Mouse (Mus musculus) urinary bladder, postnatal 10 days (tissue): ENCODE data around the gene Per3.

Experiments used
- DNase-seq: peaks from one replicate; pipeline ENCODE4 v3.0.0; 2022; ENCODE audit warnings: low spot score

Per3 gene

DNA sequence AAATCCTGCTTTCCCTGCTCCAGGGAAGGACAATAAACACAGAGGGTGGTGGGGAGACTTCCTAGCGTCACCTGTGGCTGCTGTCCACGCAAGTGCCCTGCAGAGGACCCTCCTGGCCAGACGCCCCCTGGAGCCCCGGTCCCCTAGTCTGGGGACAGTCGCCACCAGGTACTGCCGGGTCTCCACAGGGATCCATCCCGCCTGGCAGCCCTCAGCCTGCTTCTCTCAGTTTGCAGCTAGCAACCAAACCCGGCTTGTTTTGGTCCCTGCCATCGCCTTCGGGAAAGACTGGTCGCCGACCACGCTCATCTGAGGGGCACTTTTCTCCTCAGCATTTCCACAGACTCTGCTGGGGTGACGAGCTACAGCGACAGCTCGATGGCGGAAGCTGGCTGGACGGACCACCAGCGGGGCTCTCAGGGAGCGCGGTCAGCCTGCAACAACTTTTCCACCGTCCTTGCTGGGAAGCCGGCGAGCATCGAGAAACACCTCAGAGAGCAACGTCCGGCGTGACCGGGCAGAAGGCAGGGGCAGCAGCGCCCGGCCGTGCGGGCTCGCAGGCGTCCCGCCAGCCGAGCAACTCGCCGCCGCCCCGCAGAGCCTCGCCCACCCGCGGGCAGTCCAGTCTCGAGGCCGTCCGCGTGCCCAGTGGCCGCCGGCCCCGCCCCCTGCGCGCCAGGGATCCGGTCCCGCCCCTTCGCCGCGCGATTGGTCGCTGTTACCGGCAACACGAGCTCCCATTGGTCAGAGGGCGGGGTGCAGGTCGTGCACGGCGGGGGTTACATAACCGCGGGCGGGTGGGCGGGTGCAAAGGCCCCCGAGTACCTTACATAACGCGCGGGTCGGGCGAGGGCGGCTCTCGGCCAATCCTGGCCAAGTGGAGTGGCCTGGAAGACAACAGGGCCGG, at the start of gene Per3:
Gene Per3 (minus strand): TSS at position 629 of the 907 bp plus-strand sequence.
- peak; percentile 94 for DNase-seq

DNA sequence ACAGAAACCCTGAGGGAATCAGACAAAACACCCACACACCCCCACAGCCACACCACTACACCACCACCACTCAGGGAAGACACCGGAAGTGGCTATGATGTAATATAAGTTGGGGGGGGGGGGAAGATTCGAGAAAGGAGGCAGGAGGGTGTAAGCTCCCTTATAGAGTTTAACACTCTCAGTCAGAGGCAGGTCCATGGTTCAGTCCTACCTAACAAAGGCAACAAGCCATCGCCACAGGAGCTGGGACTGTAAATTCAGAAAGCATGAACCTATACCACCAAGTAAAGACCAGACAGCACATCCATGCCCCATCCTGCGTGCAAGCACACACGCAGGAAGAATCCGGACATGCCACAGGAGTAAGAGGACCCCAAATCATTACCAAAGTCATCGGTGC, 44.8 kb upstream of the Per3 start, which contains the start of gene Gm13090:
Gene Gm13090 (plus strand): TSS at position 301 of the 400 bp plus-strand sequence.
- no peak for DNase-seq

DNA sequence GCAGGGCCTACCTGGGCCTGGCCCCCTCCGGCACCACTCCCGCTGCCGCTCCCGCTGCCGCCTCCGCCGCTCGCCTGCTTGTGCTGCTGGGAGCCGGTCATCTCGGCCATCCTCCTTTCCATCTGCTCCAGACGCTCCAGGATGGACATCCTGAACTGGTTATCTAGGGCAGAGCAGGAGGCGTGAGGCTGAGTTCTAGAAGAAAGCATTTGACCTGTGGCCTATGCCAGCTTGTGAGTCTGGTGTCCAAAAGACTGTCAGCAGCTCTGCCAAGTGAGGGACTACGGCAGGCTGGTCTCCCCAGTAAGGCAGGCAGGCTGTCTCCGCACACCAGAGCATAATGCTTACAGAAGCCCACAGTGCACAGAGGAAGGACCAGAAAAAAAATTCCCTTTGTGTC, 44.4 kb upstream of the Per3 start:
- no peak for DNase-seq

DNA sequence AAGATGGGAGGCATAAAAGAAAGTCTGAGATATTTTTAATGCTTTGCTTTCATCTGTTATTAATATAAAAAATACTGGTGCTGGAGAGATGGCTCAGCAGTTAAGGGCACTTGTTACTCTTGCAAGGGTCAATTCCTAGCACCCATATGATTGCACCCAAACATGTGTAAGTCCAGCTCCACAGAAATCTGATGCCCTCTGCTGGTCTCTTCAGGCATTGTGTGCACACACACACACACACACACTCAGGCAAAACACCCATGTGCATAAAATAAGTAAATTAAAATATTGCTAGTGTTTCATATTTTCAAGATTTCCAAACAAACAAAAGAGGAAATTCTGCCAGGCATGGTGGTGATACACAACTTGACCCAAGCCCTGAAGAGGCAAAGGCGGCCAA, 42.9 kb upstream of the Per3 start:
- DNase-seq: no peak

DNA sequence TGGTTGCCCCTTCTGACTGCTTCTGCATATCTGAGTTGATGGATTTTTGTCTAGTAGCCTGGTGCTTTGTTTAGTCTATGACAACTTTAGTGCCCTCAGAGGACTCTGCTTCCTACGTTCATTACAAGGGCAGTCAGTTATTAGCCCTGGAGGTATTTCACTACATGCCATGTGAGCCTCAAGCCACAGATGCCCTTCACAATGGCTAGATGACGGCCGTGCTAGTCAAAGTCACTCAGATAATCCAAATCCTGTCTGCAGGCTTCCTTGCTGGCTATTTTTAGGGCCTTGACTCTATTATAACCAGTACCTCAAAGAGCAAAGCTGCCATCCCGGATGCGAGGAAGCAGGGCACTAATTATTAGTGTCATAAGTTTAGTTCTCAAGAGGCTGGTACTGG, 38.6 kb upstream of the Per3 start:
- DNase-seq: no peak

DNA sequence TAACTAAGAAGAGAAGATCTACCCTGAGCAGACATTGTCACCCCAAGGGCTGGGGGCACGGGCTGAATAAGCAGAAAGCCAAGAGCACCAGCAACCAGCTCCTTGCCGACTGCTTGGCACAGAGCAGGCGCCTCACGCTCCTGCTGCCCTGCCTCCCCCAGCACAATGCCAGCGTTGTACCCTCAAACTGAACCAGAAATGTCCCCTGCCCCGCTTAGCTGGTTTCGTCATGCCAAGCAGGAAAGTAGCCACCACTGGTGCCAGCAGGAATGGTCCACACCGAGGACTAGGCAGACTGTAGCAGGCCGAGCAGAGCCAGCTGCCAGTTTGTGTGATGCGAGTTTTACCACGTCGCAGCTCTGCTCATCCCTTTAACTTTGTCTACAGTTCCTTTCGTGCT, 37.5 kb upstream of the Per3 start:
- no peak for DNase-seq

DNA sequence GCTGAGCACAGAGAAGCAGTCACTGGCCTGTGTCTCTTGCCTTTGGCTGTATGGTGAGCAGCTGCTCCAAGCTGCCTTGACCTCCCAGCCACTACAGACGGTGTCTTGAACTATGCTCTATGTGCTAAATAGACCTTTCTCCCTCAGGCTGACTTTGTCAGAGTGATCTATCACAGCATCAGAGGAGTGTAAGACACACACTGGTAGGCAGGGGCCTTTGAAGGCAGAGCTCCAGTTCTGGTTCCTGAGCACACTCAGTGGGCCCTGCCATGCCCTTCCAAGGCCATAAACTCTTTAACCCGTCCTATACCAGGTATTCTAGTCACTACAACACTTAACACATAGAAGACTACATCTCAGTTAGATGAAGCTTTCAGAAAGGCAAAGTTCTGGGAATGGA, 36.9 kb upstream of the Per3 start:
- DNase-seq: no peak

DNA sequence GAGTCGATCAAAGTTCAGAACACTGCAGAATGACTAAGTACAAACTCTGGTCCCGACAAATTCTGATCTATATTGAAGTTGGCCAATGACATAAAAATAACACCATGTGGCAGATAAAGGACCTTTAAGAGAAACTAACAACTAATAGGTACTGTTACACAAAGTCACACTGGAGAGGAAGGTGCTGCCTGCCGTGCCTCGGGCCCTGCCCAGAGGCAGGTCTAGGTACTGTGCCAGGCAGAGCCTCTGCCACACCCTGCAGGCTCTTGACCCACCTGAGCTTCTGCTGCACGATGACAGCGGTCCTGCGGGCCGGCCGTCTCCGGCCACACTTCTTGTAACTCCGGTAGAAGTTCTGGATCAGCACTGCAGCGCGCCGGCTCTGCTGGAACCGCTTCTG, 30.4 kb upstream of the Per3 start:
- DNase-seq: no peak

DNA sequence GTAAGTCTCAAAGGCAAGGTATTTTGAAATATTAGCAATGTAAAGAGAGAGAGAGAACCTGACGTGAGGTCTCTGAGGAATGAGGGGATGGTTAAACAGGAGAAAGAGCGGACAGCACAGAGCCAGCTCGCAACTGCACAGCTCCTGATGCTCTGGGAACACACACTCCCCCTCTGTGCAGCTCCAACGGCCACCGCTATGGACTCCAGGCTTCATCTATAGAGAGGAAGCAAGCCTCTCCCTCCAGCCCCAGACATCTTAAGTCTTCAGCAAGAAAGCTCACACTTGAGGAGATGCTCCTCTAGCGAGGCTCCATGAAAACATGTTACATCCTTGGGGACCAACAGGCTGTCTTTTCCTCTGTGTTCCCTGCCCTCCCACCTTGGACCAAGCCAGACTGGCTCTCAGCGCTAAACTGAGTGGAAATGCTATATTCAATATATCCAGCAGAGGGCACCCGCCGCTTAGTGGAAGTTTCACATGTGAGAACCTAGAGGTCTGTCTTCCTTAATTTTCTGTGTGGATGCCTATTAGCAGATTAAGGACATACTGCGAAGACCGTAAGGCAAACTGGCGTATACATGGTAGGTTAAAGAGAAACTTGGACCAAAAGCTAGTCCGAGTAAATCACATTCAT, 28.8 kb upstream of the Per3 start:
- no peak for DNase-seq

DNA sequence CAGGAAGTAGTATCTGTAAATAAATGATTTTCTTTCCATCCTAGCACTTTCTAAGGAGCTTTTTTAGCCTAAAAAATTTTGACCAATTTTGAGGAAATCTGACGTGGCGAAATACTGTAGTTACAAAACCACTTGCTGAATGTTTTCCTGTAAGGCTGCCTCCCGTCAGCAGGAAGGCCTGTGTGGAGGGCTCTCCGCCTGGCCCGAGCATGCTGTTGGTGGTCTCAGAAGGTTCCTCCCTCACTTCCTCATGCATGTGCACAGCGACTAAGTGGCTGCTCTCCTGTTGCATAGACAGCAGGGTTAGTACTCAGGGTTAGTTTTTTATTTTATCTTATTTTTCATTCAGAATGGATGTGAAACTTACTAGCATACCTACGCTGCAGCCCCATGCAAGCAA, 26.5 kb upstream of the Per3 start:
- DNase-seq: no peak

DNA sequence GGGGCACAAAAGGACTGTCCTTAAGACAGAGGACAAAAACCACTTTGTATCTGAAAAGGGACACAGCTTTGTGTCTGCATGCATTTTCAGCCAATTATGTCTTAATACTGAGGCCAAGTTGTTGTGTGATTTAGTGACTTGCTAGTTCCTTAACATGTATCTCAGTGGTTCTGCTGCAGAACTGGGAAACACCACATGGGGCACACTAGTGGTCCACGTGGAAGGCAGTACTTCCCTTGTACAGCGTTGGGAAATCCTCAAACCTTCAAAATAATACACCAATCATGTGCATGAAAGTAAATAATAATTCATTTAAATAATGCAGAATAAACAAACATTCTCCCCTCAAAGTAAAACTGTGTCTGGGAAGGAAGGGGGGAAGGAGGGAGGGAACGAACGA, 24.3 kb upstream of the Per3 start:
- no peak for DNase-seq

DNA sequence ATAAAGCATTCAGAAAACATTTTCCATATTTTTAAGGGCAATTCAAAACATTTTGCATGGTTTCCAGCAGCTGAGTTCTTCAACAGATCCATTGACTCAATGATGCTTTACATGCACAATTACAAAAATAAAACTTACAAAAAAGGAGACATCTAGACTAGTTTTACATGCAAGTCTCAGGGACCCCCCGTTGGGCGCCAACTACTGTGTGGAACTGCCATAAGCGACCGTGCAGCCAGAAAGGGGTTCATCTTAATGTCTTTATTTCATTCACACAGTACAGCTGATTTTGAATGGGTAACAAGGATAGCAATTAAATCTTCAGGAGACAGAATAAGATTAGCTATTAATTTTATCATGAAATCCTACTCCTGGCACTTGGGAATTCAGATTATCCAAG, 15.1 kb upstream of the Per3 start:
- DNase-seq: no peak

DNA sequence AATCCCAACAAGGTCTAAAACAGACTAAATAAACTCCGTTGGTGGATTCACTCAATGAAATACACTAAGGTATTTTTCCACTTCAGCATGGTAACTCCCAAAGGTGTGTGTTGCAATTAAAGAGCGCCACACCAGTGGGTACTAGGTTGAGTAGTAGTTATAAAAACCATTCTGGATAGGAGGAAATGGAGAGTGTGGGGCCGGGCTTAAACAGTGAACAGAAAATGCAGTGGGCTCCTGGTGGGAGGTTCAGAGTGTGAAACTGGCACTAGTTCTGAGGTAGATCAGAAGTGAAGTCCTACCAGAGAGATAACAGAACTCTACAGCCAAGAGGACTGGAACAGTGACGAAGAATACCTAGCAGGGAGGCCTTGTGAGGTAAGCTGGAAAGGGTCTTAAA, 14.2 kb upstream of the Per3 start:
- DNase-seq: no peak

DNA sequence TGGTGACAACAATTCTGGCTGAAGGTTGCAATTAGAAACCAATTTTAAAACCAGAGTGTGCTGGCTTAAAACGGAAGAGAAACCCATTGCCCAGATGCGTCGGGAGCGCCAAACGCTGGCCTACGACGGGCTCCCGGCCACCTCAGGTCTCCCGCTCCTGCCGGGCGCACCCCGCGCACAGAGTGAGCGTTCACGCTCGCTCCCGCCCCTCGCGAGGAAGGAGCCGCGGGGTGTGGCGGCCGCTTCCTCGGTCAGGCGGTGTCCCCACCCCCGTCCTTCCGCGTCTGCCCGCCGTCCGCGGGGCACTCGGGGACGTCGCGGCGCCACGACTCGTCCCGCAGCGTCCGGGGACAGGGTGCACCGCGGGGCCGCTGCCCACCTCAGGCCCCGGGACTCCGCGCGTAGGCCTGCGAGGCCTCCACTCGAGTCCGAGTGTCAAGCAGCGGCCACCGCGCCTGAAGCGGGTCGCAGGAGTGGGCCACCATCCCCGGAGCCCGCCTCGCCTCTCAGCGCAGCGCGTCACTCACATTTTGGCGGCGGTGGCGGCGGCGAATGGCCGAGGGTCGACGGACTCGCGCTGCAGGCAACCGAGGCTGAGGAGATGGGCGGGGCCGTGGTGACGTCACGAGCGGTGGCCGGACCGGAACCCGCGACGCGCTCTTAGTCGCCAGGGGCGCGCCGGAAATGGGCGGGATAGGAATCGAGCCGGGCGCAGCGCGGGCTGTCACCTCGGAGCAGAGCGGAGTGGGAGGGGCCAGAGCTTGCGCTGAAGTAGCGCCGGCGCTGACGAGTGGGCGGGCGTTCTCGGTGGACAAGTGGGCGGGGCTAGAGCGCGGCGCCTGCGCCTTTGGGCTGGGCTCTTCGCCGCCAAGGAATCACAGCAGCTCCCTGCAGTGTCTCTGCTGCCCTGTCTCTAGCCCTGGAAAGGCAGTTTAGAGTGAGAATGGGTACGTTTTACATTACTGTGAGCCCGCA, 13.2 kb upstream of the Per3 start, which contains the start of gene Vamp3:
Gene Vamp3 (minus strand): TSS at position 617 of the 975 bp plus-strand sequence.
- peak; percentile 96 for DNase-seq

DNA sequence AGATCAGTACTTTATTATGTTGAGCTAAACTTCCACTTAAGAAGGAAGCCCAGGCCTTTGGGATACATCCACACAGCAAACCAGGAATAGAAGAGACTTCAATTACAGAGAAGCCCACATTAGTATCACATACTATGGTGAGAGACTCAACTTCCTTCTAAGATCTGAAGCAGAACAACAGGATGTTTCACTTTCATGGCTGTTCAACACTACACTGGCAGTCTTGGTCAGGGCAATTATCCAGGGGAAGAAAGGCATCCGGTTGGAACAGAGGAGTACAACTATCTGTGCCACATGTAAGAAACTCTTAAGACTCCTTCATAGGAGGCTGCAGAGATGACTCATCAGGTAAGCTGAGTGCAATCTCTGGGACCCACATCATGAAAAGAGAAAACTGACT, 6.7 kb upstream of the Per3 start:
- DNase-seq: no peak

DNA sequence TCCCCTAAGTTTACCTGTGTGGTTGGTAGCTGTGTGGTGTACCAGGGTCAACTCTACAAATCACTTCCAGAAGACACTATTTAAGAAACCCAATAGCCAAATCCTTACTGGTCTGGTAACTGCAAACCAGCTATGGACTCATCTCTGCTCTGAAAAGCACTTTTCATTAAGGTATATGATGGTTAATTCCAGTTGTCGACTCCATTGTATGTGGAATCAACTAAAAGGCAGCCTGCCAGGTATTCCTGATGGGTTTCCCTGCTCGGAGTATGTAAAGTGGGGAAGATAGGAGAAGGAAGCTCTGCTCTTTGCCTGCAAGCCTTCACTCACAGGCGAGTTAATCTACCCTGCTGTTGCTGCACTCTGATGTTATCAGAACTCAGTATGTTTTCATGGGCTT, 2.1 kb upstream of the Per3 start:
- no peak for DNase-seq

DNA sequence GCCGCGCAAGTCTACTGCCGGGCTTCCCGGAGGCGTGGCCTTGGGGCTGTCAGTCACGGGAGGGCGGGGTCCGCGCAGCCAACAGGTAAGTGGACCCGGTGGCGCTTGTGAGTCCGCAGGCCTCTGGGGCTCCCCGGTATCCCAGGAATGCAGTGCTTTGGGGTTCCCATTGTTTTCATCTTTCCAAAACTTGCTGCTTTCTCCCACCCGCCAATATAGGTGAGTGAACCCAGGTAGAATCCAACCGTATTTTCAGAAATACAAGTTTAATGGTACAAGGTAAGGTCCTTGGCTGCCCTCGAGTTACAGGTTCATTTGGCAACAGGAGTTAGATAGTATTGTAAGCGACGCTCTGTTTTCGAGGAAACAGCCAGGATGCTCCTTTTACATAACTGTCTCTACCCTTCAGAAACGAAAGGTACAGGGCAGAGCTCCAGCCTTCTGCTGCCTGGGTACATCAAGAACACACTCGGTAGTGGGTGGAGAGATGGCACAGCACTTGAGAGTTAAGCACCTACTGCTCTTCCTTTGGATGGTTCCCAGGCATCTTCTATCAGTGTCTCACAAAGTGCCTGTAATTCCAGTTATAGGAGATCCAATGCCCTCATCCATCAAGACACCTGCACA, 592 bp upstream of the Per3 start:
- DNase-seq: no peak

DNA sequence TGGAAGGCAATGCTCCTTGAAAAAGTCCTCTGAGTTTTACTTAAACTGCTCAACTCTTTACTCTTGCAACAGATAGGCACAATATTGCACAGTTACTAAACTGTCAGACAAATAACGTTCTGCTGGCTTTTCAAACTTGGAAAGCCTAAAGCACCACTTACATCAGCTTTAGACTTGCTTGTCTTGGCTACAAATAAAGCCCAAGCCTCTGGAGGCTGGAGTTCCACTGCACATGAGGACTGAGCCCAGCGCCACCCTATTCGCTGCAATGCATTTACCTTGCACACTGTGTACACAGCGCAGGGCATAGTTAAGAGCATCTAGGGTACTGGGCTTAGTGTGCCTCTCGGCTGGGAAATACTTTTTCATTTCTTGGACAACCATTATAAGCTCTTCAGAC, 1.2 kb downstream of the Per3 start:
- no peak for DNase-seq

DNA sequence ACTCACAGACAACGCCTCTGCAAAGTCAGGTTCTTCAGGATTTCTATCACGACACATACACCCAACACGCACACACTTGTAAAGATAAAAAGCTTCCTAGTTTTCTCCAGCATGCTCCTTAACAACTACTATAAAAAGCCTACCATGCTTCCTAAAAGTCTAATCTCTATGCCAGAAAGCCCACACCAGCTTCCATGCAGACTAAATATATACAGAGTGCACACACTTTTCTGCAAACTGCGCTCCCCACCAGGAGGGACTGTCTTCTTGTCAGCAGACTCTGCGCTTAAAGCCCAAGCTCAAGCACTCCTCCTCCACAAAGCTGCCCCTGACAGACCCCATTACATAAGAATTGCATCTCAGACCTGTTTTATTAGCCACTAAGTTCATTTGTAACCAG, 3.0 kb downstream of the Per3 start:
- DNase-seq: no peak

DNA sequence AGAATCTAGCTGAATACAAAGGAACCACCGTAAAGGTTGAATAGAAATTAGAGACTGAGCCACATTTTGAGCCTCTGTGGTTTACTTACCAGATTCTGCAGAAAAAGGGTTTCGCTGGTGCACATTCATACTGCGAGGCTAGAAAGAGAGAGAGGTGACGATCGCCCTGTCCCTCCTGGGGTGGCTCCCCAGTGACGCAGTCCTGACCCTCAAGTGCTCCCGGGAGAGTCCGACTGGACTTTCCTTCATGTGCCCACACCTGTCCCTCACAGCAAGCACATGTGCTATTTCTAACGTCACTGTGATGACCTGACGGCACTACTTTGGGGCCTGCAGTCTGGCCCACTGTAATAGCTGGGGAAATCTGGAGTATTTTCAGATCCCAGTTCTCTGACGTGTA, 6.7 kb downstream of the Per3 start:
- no peak for DNase-seq

DNA sequence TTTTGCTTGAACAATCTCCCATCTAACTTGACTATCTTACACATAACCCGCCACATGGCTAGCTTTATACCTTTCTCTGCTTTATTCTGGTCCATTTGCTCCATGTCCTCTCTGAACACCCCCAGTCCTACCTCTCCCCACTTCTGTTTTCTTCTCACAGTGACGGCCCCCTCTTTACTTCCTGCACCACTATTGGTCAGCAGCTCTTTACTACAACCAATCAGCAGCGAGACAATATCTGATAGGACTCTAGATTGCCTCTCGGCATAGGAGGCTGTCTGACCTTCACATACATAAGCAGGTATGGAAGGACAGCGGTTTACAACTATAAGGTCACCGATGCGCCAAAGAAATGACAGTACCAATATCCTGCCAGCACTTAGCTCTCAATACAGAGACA, 7.9 kb downstream of the Per3 start:
- DNase-seq: no peak

DNA sequence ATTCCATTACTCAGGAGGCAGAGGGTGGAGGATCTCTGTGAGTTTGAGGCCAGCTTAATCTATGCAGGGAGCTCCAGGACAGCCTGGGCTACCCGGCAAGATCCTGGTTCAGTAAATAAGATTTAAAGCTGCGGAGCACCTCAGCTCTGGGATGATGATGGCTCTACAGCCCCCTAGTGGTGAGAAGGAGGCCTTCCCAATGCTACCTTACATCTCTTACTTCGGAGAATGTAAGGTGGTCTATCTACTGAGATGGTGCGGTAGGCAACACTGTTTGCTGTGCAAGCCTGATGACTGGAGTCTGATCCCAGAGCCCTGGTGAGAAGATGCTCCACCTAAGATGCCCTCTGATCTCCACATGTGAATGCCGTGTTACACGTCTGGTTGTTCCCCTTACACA, 17.5 kb downstream of the Per3 start:
- no peak for DNase-seq
